Mouse (Mus musculus) MEL (cell line): Measurements from ENCODE around the gene Zfp804a.

Source experiments
- GATA1 ChIP-seq: IDR thresholded peaks from 2 replicates; pipeline ENCODE4 v1.6.1; 2011; ENCODE audit warnings: low read depth, low read length, improper control_type of control experiment
- TBP ChIP-seq: IDR thresholded peaks from 2 replicates; pipeline ENCODE4 v1.8.0; 2011; ENCODE audit warnings: low read depth, low read length, improper control_type of control experiment
- UBTF ChIP-seq: IDR thresholded peaks from 2 replicates; pipeline ENCODE4 v1.6.1; 2012; ENCODE audit warnings: low read depth, mild to moderate bottlenecking, inconsistent platforms, low read length, improper control_type of control experiment, moderate library complexity, borderline replicate concordance; ENCODE audit not compliant: insufficient read depth

- TF ChIP-seq GATA1 (no peak), UBTF (no peak), TBP (no peak)
These were observed 60.1 kb downstream of the Zfp804a start for GRCm38 (mm10) chr2:82113148-82113547.
